Comparison of ENCODE assay signal across 6 mouse cellular contexts in genomic region chr3:87887400-87887799, GRCm38 (mm10). TPM values are rescaled to one million over a fixed set of nuclear protein-coding genes. Genes with fewer than 3 reads are reported as not detected.
"Had no signal": no experiment of that assay in that cellular context is flagged by ENCODE, and none has a peak within 500 bp of the region (broad histone marks: within the 10 kb centered on the region; RNA-seq: fewer than 3 reads in every experiment).

No protein-coding gene starts in this region.

RNA-seq across cellular contexts. Expression of gene Sh2d2a, which starts 40.8 kb away (rescaled TPM):
- total RNA-seq: layer of hippocampus, postnatal 36 days; left cerebral cortex, adult 8-10 months; left cerebral cortex, postnatal 25 days had no signal
- polyA plus RNA-seq: kidney, embryonic 15.5 days; limb, embryonic 11.5 days; neural tube, embryonic 12.5 days had no signal
